Mouse (Mus musculus): ENCODE measurements around the gene Myl3. TPM values are rescaled to one million over a fixed set of nuclear protein-coding genes. Genes with fewer than 3 reads are reported as not detected.

Myl3 gene
- polyA plus RNA-seq, 1 experiment from 2014 or later, result 13.8 TPM

DNA sequence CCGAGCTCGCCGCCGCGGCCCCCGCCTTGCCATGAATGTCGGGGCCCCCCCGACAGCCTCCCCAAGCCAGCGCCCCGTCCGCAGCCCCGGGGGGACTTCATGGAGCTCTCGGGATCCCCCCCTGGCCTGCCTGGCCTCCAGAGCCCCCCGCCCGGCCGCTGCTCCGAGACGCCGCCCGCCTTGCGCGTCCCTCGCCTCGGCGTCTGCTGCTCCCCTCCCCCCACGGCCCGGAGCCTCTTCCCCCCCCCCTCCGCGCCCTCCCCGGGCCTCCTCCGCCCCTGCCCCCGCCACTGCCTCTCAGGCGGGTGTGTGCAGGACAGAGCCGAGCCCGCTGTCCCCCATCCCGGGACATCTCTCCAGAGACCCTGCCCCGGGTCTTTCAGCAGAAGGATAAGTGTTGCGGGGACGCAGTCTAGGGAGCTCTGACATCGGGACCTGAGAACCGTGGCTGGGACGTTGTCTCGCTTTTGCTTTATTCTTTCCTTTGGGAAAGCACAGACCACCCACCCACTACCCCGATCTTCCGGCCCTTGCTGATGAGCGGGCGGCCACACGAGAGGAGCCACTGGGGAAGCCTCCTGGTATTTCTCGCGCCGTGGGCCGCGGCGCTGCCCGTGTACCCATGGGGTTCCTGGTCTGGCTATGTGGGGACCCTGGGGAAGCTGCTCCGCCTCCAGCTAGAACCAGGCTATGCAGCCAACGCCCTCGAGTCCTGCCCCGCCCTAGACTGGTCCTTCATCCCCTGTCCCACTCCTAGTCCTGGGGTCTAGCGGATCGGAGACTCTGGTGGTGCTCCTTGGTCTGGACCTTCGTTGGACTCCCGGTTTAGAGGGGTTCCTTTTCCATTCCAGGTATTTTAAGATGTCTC lies 2.0 kb downstream of the Myl3 start:
- peak; percentile 56 for ATAC-seq
- H3K27ac ChIP-seq (ENCODE audit: low read length), result peak overlapping the region; percentile 60
- H3K4me2 ChIP-seq (replicated peaks; ENCODE audit: low read depth, low read length), result peak overlapping the region; percentile 81
- H3K9ac ChIP-seq (replicated peaks; ENCODE audit: low read depth), result peak overlapping the region; percentile 32; the same call in 1 of the 2 replicates
- no peak for TF ChIP-seq EP300 (IDR thresholded peaks at IDR 0.05)
- TF ChIP-seq CTCF (IDR thresholded peaks at IDR 0.05), result no peak
- no peaks in the 10 kb centered on the region for H3K36me3 ChIP-seq (ENCODE audit: insufficient read depth, low read length)
- no peaks in the 10 kb centered on the region for H3K9me3 ChIP-seq (ENCODE audit: low read length)
- no peaks in the 10 kb centered on the region for H3K4me1 ChIP-seq (ENCODE audit: insufficient read depth, low read depth, low read length)
- DNase-seq (ENCODE audit: low spot score), result peak; percentile 42
- H3K4me3 ChIP-seq (ENCODE audit: low read depth, low read length), result peak overlapping the region; percentile 58
- H3K27me3 ChIP-seq (replicated peaks; ENCODE audit: insufficient read depth, low read length), result peaks cover 23% of the 10 kb centered on the region
- 4% methylated on average over 33 of the region's 63 CpGs for WGBS

DNA sequence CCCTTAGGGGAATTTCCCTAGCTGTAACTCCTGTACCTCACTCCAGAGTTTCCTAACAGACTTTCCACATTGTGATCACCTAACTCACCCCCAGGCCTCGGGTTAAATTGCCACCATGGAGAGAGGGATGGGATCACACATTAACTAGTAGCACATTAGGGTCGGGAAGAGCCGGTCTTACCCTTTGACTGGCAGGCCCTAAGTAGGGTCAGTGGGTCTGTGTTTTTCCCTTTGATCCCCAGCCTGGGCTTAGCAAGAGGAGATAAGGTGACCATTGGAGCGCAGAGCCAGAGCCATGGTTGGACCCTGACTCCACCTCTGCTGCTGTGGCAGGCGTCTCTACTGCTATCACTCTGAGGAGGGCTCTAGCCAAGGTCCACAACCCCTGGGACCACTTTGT lies 4.1 kb downstream of the Myl3 start:
- Histone ChIP-seq H3K4me2 (replicated peaks; ENCODE audit: low read depth, low read length) (no peak overlapping the region), H3K27ac (ENCODE audit: low read length) (no peak overlapping the region), H3K4me3 (ENCODE audit: low read depth, low read length) (no peak overlapping the region), H3K4me1 (ENCODE audit: insufficient read depth, low read depth, low read length) (no peaks in the 10 kb centered on the region), H3K36me3 (ENCODE audit: insufficient read depth, low read length) (no peaks in the 10 kb centered on the region), H3K27me3 (replicated peaks; ENCODE audit: insufficient read depth, low read length) (peaks cover 19% of the 10 kb centered on the region), H3K9ac (replicated peaks; ENCODE audit: low read depth) (no peak overlapping the region), H3K9me3 (ENCODE audit: low read length) (no peaks in the 10 kb centered on the region)
- WGBS, result 53% methylated on average over 5 of the region's 5 CpGs
- DNase-seq (ENCODE audit: low spot score) (no peak), ATAC-seq (no peak)
- TF ChIP-seq CTCF (IDR thresholded peaks at IDR 0.05) (no peak), EP300 (IDR thresholded peaks at IDR 0.05) (no peak)

DNA sequence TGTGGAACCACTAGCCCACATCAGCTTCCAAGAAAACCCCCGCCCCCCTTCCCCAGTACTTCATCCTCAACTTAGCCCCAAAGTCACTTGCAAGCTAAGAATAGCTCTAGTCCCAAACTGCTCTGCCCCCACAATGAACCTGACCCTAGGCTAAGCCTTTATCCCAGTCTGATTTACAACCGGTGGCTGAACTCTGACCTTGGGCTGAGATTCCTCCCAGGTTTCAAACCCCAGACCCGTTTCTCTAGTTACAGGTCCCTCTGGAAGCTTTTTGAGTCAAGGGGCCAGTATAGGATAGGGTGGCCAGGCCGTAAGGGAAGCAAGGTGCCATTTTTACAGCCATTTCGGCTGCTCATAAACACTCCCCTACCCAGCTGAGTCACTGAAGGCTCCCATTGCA lies 4.6 kb downstream of the Myl3 start:
- Histone ChIP-seq H3K36me3 (ENCODE audit: insufficient read depth, low read length) (no peaks in the 10 kb centered on the region), H3K4me1 (ENCODE audit: insufficient read depth, low read depth, low read length) (no peaks in the 10 kb centered on the region; the same call in 1 of the 2 replicates), H3K27ac (ENCODE audit: low read length) (no peak overlapping the region), H3K27me3 (replicated peaks; ENCODE audit: insufficient read depth, low read length) (peaks cover 19% of the 10 kb centered on the region), H3K9ac (replicated peaks; ENCODE audit: low read depth) (no peak overlapping the region), H3K9me3 (ENCODE audit: low read length) (no peaks in the 10 kb centered on the region), H3K4me3 (ENCODE audit: low read depth, low read length) (no peak overlapping the region), H3K4me2 (replicated peaks; ENCODE audit: low read depth, low read length) (no peak overlapping the region)
- WGBS, result 50% methylated on average over 5 of the region's 5 CpGs
- ATAC-seq (no peak), DNase-seq (ENCODE audit: low spot score) (no peak)
- no peak for TF ChIP-seq EP300 (IDR thresholded peaks at IDR 0.05)
- TF ChIP-seq CTCF (IDR thresholded peaks at IDR 0.05), result no peak

DNA sequence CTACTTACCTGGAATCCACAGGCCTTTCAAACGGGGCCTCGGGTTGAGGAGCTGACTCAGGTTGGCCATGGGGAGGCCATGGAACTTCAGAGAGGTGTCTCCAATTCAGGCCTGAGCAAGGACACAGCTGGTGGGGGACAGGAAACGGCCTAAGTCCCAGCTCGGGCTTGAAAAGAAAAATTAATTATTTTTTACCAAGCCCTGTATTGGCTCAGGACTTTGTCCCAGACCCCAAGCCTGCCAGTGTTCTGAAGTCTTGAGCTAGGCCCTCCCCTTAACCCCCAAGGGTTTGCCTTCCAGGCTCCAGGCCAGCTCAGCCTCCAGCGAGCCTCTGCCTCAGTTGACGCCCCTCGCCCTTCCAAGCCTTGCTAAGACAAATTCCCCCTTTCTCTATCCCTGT lies 5.3 kb downstream of the Myl3 start, which contains the start of gene Pth1r:
Pth1r (minus strand) TSS at position 185 of the 400 bp plus-strand sequence.
- peaks cover 16% of the 10 kb centered on the region for H3K27me3 ChIP-seq (replicated peaks; ENCODE audit: insufficient read depth, low read length)
- H3K9ac ChIP-seq (replicated peaks; ENCODE audit: low read depth), result no peak within 1 kb of the TSS
- H3K4me3 ChIP-seq (ENCODE audit: low read depth, low read length), result no peak within 1 kb of the TSS
- H3K4me2 ChIP-seq (replicated peaks; ENCODE audit: low read depth, low read length), result no peak within 1 kb of the TSS
- no peaks in the 10 kb centered on the region for H3K36me3 ChIP-seq (ENCODE audit: insufficient read depth, low read length)
- H3K27ac ChIP-seq (ENCODE audit: low read length), result no peak within 1 kb of the TSS
- no peak for TF ChIP-seq EP300 (IDR thresholded peaks at IDR 0.05)
- no peak for TF ChIP-seq CTCF (IDR thresholded peaks at IDR 0.05)
- no peaks in the 10 kb centered on the region for H3K9me3 ChIP-seq (ENCODE audit: low read length)
- WGBS, result 60% methylated on average over 7 of the region's 7 CpGs
- H3K4me1 ChIP-seq (ENCODE audit: insufficient read depth, low read depth, low read length), result no peaks in the 10 kb centered on the region; the same call in none of the 2 replicates
- no peak for ATAC-seq
- no peak for DNase-seq (ENCODE audit: low spot score)

DNA sequence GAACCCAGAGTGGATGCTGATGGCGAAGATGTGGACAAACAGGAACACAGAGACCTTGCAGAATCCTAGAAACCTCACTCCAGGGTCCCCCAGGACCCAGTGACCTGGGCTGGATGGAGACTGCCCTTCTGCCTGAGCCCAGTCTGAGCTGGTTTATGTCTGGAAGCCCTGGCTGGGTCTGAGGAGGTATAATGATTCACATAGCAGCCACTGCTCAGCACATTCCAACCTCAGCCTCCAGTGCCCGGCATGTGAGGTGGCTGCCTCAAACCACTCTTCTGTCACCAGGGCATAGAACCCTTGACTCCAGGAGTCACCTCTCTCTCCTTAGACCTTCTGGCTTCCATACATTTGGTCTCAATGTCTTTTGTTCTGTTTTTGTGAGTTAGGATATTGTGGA lies 6.8 kb downstream of the Myl3 start:
- no peaks in the 10 kb centered on the region; the same call in none of the 2 replicates for H3K4me1 ChIP-seq (ENCODE audit: insufficient read depth, low read depth, low read length)
- 36% methylated on average over 2 of the region's 2 CpGs for WGBS
- no peak overlapping the region for H3K9ac ChIP-seq (replicated peaks; ENCODE audit: low read depth)
- H3K27me3 ChIP-seq (replicated peaks; ENCODE audit: insufficient read depth, low read length), result peaks cover 2% of the 10 kb centered on the region; the same call in 1 of the 2 replicates
- H3K4me3 ChIP-seq (ENCODE audit: low read depth, low read length), result no peak overlapping the region
- no peak for ATAC-seq
- H3K9me3 ChIP-seq (ENCODE audit: low read length), result no peaks in the 10 kb centered on the region
- no peak for TF ChIP-seq CTCF (IDR thresholded peaks at IDR 0.05)
- no peak for TF ChIP-seq EP300 (IDR thresholded peaks at IDR 0.05)
- DNase-seq (ENCODE audit: low spot score), result no peak
- no peak overlapping the region for H3K27ac ChIP-seq (ENCODE audit: low read length)
- no peaks in the 10 kb centered on the region for H3K36me3 ChIP-seq (ENCODE audit: insufficient read depth, low read length)
- no peak overlapping the region for H3K4me2 ChIP-seq (replicated peaks; ENCODE audit: low read depth, low read length)

DNA sequence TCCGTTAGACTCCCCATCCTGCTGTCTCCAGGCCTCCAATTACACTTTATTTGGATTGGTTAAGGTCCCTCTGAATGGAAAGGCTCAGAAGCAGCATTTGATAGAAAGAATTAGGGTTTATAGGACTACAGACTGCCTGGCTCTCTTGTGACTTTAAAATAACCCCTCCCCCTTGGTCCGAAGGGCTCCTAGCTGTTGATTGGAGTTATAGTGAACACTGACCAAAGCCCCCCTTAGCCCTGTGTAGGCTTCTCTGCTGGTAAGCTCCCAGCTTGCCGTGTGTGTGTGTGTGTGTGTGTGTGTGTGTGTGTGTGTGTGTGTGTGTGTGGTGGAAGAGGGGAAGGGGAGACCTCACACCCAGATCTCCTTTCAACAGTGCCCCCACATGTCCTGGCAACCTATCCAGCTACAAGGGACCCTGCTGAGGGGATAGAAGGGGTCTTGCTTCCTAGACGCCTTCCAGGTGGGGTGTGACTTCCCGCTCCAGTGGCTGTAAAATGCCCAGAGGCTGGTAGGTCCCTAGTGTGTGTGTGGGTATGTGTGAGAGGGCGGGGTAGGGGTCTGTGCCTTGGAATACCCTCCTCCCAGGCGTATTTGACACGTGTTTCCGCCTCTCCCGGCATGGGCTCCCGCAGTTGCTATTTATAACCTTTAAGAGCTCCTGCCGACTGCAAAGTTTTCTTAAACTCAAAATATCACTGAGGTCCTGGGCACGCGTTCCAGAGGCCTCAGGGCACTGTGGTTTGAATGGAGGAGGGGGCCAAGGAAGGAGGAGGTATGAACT lies 8.9 kb downstream of the Myl3 start:
- Histone ChIP-seq H3K27ac (ENCODE audit: low read length) (no peak overlapping the region), H3K4me1 (ENCODE audit: insufficient read depth, low read depth, low read length) (no peaks in the 10 kb centered on the region; the same call in none of the 2 replicates), H3K27me3 (replicated peaks; ENCODE audit: insufficient read depth, low read length) (no peaks in the 10 kb centered on the region), H3K4me2 (replicated peaks; ENCODE audit: low read depth, low read length) (no peak overlapping the region), H3K9me3 (ENCODE audit: low read length) (no peaks in the 10 kb centered on the region), H3K36me3 (ENCODE audit: insufficient read depth, low read length) (no peaks in the 10 kb centered on the region), H3K9ac (replicated peaks; ENCODE audit: low read depth) (no peak overlapping the region), H3K4me3 (ENCODE audit: low read depth, low read length) (no peak overlapping the region)
- ATAC-seq (0 out of 2 replicates have a peak, but pooled peaks have one; percentile 30), DNase-seq (ENCODE audit: low spot score) (no peak)
- no peak for TF ChIP-seq CTCF (IDR thresholded peaks at IDR 0.05)
- TF ChIP-seq EP300 (IDR thresholded peaks at IDR 0.05), result no peak
- 22% methylated on average over 14 of the region's 14 CpGs for WGBS
